Mouse (Mus musculus): ENCODE results near the gene Mfsd10. TPM values are rescaled to one million over a fixed set of nuclear protein-coding genes. Genes with fewer than 3 reads are reported as not detected.

Gene Mfsd10
- polyA plus RNA-seq (2011; ENCODE audit: insufficient read depth, insufficient read length, low replicate concordance, missing spikeins) = 31.2 and 77.7 TPM in 2 replicates

- peaks cover 8% of the 10 kb centered on the region; the same call in 1 of the 2 replicates for H3K4me1 ChIP-seq (ENCODE audit: control insufficient read depth, insufficient read depth, low read length)
These were observed at the start of gene Mfsd10 for GRCm38 (mm10) chr5:34636481-34637287. Gene Mfsd10 (minus strand): TSS chr5:34637212.

GRCm38 (mm10) chr5:34670280-34670679, 33.3 kb upstream of the Mfsd10 start:
- no peak for TF ChIP-seq CTCF (IDR thresholded peaks at IDR 0.05; ENCODE audit: control insufficient read depth, insufficient read depth, low read length)
- no peak for TF ChIP-seq POLR2A (IDR thresholded peaks at IDR 0.05; ENCODE audit: borderline replicate concordance, control insufficient read depth, low read depth, low read length)
- Histone ChIP-seq H3K4me1 (ENCODE audit: control insufficient read depth, insufficient read depth, low read length) (no peaks in the 10 kb centered on the region), H3K27ac (ENCODE audit: control insufficient read depth, insufficient read depth, low read depth, low read length, poor library complexity) (no peak overlapping the region), H3K4me3 (replicated peaks; ENCODE audit: control insufficient read depth, low read depth, low read length) (no peak overlapping the region)
- WGBS = 83% methylated on average over 4 of the region's 4 CpGs

More at GRCm38 (mm10) chr5:34636481-34637287, at the start of gene Mfsd10:
- Histone ChIP-seq H3K4me3 (replicated peaks; ENCODE audit: control insufficient read depth, low read depth, low read length) (peak within 1 kb of the TSS; percentile 92), H3K27ac (ENCODE audit: control insufficient read depth, insufficient read depth, low read depth, low read length, poor library complexity) (peak within 1 kb of the TSS; percentile 65)
- under 1% methylated on average over 48 of the region's 48 CpGs for WGBS
- TF ChIP-seq CTCF (IDR thresholded peaks at IDR 0.05; ENCODE audit: control insufficient read depth, insufficient read depth, low read length) (peak; percentile 40; the same call in 1 of the 2 replicates), POLR2A (IDR thresholded peaks at IDR 0.05; ENCODE audit: borderline replicate concordance, control insufficient read depth, low read depth, low read length) (peak; percentile 72)

- H3K4me1 ChIP-seq (ENCODE audit: control insufficient read depth, insufficient read depth, low read length) = no peaks in the 10 kb centered on the region
- no peak overlapping the region for H3K4me3 ChIP-seq (replicated peaks; ENCODE audit: control insufficient read depth, low read depth, low read length)
- no peak overlapping the region for H3K27ac ChIP-seq (ENCODE audit: control insufficient read depth, insufficient read depth, low read depth, low read length, poor library complexity)
- no peak for TF ChIP-seq POLR2A (IDR thresholded peaks at IDR 0.05; ENCODE audit: borderline replicate concordance, control insufficient read depth, low read depth, low read length)
- no peak for TF ChIP-seq CTCF (IDR thresholded peaks at IDR 0.05; ENCODE audit: control insufficient read depth, insufficient read depth, low read length)
- WGBS = 93% methylated on average over 2 of the region's 2 CpGs
These were observed 32.5 kb upstream of the Mfsd10 start for GRCm38 (mm10) chr5:34669493-34669892.

GRCm38 (mm10) chr5:34663231-34663630, 26.2 kb upstream of the Mfsd10 start:
- H3K27ac ChIP-seq (ENCODE audit: control insufficient read depth, insufficient read depth, low read depth, low read length, poor library complexity) = no peak overlapping the region
- whole genome bisulfite sequencing = 93% methylated on average over 2 of the region's 2 CpGs
- no peaks in the 10 kb centered on the region; the same call in 1 of the 2 replicates for H3K4me1 ChIP-seq (ENCODE audit: control insufficient read depth, insufficient read depth, low read length)
- H3K4me3 ChIP-seq (replicated peaks; ENCODE audit: control insufficient read depth, low read depth, low read length) = no peak overlapping the region
- TF ChIP-seq CTCF (IDR thresholded peaks at IDR 0.05; ENCODE audit: control insufficient read depth, insufficient read depth, low read length) (no peak), POLR2A (IDR thresholded peaks at IDR 0.05; ENCODE audit: borderline replicate concordance, control insufficient read depth, low read depth, low read length) (no peak)

- WGBS = 77% methylated on average over 4 of the region's 4 CpGs
- Histone ChIP-seq H3K4me3 (replicated peaks; ENCODE audit: control insufficient read depth, low read depth, low read length) (no peak overlapping the region), H3K27ac (ENCODE audit: control insufficient read depth, insufficient read depth, low read depth, low read length, poor library complexity) (no peak overlapping the region), H3K4me1 (ENCODE audit: control insufficient read depth, insufficient read depth, low read length) (no peaks in the 10 kb centered on the region; the same call in 1 of the 2 replicates)
- no peak for TF ChIP-seq CTCF (IDR thresholded peaks at IDR 0.05; ENCODE audit: control insufficient read depth, insufficient read depth, low read length)
- TF ChIP-seq POLR2A (IDR thresholded peaks at IDR 0.05; ENCODE audit: borderline replicate concordance, control insufficient read depth, low read depth, low read length) = no peak
These were observed 24.9 kb upstream of the Mfsd10 start for GRCm38 (mm10) chr5:34661909-34662308.

- TF ChIP-seq CTCF (IDR thresholded peaks at IDR 0.05; ENCODE audit: control insufficient read depth, insufficient read depth, low read length) = no peak
- no peak for TF ChIP-seq POLR2A (IDR thresholded peaks at IDR 0.05; ENCODE audit: borderline replicate concordance, control insufficient read depth, low read depth, low read length)
- under 1% methylated on average over 57 of the region's 57 CpGs for WGBS
- Histone ChIP-seq H3K4me3 (replicated peaks; ENCODE audit: control insufficient read depth, low read depth, low read length) (peak overlapping the region; percentile 91), H3K27ac (ENCODE audit: control insufficient read depth, insufficient read depth, low read depth, low read length, poor library complexity) (peak overlapping the region; percentile 97), H3K4me1 (ENCODE audit: control insufficient read depth, insufficient read depth, low read length) (no peaks in the 10 kb centered on the region; the same call in 1 of the 2 replicates)
These were observed 23.6 kb upstream of the Mfsd10 start for GRCm38 (mm10) chr5:34660591-34661130.

GRCm38 (mm10) chr5:34659686-34660590, 22.9 kb upstream of the Mfsd10 start, which contains the start of the genes Nop14 and Grk4:
Gene Nop14 (minus strand): TSS chr5:34660148.
Gene Grk4 (plus strand): TSS chr5:34660379.
- TF ChIP-seq POLR2A (IDR thresholded peaks at IDR 0.05; ENCODE audit: borderline replicate concordance, control insufficient read depth, low read depth, low read length) = peak; percentile 73
- TF ChIP-seq CTCF (IDR thresholded peaks at IDR 0.05; ENCODE audit: control insufficient read depth, insufficient read depth, low read length) = peak; percentile 78
- Histone ChIP-seq H3K4me1 (ENCODE audit: control insufficient read depth, insufficient read depth, low read length) (no peaks in the 10 kb centered on the region; the same call in 1 of the 2 replicates), H3K4me3 (replicated peaks; ENCODE audit: control insufficient read depth, low read depth, low read length) (peak within 1 kb of the TSS; percentile 91), H3K27ac (ENCODE audit: control insufficient read depth, insufficient read depth, low read depth, low read length, poor library complexity) (peak within 1 kb of the TSS; percentile 97)
- WGBS = under 1% methylated on average over 60 of the region's 60 CpGs

Data from bone marrow, adult 2 months (tissue).